Mouse (Mus musculus) heart, embryonic 15.5 days (tissue): ENCODE data around the gene Eefsec. TPM values are rescaled to one million over a fixed set of nuclear protein-coding genes. Genes with fewer than 3 reads are reported as not detected.

Source experiments
- ATAC-seq: fragments of 200-750 bp; cut with Nextera tagmentation; replicated peaks from 2 replicates; pipeline ENCODE4 v1.8.0; 2017; ENCODE audit warnings: low read depth, moderate TSS enrichment; ENCODE audit not compliant: insufficient number of reproducible peaks, insufficient read depth, low FRiP score
- H3K27ac ChIP-seq: fragments of 300-500 bp; sonication (generic); 2 replicates; pipeline ENCODE4 v1.5.1; 2015; ENCODE audit warnings: mild to moderate bottlenecking, inconsistent platforms
- H3K27me3 ChIP-seq: fragments of 300-500 bp; sonication (generic); 2 replicates; pipeline ENCODE4 v1.6.1; 2015; ENCODE audit warnings: inconsistent platforms
- H3K36me3 ChIP-seq: fragments of 300-500 bp; sonication (generic); 2 replicates; pipeline ENCODE4 v1.6.1; 2015; ENCODE audit warnings: mild to moderate bottlenecking, inconsistent platforms
- H3K4me1 ChIP-seq: fragments of 300-500 bp; sonication (generic); replicated peaks from 2 replicates; pipeline ENCODE4 v1.6.1; 2015; ENCODE audit warnings: inconsistent platforms
- H3K4me2 ChIP-seq: fragments of 300-500 bp; sonication (generic); 2 replicates; pipeline ENCODE4 v1.6.1; 2015; ENCODE audit warnings: inconsistent platforms, mild to moderate bottlenecking, moderate library complexity
- H3K4me3 ChIP-seq: fragments of 300-500 bp; sonication (generic); 2 replicates; pipeline ENCODE4 v1.5.1; 2015; ENCODE audit warnings: mild to moderate bottlenecking, inconsistent platforms
- H3K9ac ChIP-seq: fragments of 300-500 bp; sonication (generic); 2 replicates; pipeline ENCODE4 v1.6.1; 2015; ENCODE audit warnings: mild to moderate bottlenecking, inconsistent platforms
- H3K9me3 ChIP-seq: fragments of 300-500 bp; sonication (generic); replicated peaks from 2 replicates; pipeline ENCODE4 v1.6.1; 2016; ENCODE audit warnings: inconsistent platforms
- WGBS: fragments of 180-500 bp; shearing (Covaris S2); methylation state at CpG from one replicate; pipeline ENCODE4 v1.1.7; 2015; ENCODE audit warnings: mixed read lengths; 5-methylcytosine and 5-hydroxymethylcytosine counted together
- polyA plus RNA-seq: library from polyadenylated mRNA; unstranded; fragments of >200 nt; fragmentation: Nextera tagmentation; extraction: Ambion mirVana; gene quantifications from 2 replicates; pipeline ENCODE4 v1.2.1, GENCODE M21; 2015

The Eefsec gene
- 16.4 and 19.6 TPM in 2 replicates for polyA plus RNA-seq

DNA sequence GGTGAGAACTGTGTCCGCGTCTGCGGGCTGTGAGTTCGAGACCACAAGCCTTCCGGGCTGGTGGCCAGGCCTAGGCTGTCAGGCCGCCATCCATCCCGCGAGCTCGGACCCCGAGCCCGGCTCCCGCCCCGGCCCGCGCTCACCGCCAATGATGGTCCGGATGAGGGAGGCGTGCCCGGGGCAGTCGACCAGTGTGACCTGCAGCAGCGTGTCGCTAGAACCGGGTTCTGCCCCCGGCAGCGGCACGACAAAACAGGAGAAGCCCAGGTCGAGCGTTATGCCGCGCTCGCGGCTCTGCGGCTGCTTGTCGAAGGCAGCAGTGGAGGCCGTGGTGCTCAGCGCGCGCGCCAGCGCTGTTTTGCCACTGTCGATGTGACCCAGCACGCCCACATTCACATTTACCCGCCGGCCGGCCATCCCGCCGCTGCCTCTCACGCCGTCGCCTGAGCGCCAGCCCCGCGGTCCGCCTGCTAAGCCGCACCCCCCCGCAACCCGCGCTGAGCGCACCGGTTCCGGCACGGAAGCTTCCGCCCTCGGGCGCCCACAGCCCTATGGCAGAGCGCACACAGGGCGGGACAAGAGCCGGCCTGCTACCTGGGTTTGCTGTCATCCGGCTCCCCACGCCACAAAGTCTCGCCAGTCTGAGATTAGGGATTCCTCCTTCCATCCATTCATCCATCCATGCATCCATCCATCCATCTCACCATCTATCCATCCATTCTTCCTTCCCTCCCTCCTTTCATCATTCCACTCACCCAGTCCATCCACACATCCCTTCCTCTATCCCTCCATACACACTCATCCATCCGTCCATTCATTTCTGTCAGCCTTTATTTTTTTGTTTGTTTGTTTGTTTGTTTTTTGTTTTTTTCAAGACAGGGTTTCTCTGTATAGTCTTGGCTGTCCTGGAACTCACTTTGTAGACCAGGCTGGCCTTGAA is at the start of gene Eefsec:
Gene Eefsec (minus strand): TSS at position 477 of the 940 bp plus-strand sequence.
- H3K9ac ChIP-seq: peak within 1 kb of the TSS; percentile 82
- H3K4me3 ChIP-seq: peak within 1 kb of the TSS; percentile 79
- H3K27ac ChIP-seq: peak within 1 kb of the TSS; percentile 59; the same call in 1 of the 2 replicates
- WGBS: 1% methylated on average over 72 of the region's 72 CpGs
- H3K27me3 ChIP-seq: 0 out of 2 replicates have a peak, but pooled peaks cover 3% of the 10 kb centered on the region
- no peaks in the 10 kb centered on the region for H3K36me3 ChIP-seq
- no peaks in the 10 kb centered on the region for H3K9me3 ChIP-seq
- H3K4me1 ChIP-seq: peaks cover 11% of the 10 kb centered on the region
- peak within 1 kb of the TSS; percentile 86 for H3K4me2 ChIP-seq
- peak; percentile 79 for ATAC-seq

DNA sequence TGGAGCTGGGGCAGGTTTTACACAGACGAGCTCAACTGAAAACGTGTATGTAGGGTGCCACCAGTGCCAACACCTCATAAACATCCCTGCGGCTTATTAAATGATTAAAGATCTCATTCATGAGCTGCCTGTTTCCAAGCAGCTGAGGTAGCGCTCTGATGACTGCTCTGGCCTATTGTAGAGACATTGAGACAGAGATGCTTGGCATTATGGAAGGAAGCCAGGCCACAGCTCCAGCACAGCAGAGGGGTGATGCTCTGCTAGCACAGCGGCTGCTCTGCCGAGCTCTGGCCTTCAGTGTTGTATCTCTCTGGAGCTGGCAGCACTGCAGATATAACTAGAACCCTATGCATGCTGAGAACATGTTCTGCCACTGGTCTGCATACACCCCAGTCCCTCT is 47.4 kb upstream of the Eefsec start:
- Histone ChIP-seq H3K4me1 (no peaks in the 10 kb centered on the region), H3K36me3 (peaks cover 34% of the 10 kb centered on the region), H3K27ac (no peak overlapping the region), H3K9me3 (no peaks in the 10 kb centered on the region), H3K4me3 (no peak overlapping the region), H3K9ac (no peak overlapping the region), H3K27me3 (no peaks in the 10 kb centered on the region), H3K4me2 (no peak overlapping the region)
- ATAC-seq: no peak
- WGBS: 80% methylated on average over 6 of the region's 6 CpGs

DNA sequence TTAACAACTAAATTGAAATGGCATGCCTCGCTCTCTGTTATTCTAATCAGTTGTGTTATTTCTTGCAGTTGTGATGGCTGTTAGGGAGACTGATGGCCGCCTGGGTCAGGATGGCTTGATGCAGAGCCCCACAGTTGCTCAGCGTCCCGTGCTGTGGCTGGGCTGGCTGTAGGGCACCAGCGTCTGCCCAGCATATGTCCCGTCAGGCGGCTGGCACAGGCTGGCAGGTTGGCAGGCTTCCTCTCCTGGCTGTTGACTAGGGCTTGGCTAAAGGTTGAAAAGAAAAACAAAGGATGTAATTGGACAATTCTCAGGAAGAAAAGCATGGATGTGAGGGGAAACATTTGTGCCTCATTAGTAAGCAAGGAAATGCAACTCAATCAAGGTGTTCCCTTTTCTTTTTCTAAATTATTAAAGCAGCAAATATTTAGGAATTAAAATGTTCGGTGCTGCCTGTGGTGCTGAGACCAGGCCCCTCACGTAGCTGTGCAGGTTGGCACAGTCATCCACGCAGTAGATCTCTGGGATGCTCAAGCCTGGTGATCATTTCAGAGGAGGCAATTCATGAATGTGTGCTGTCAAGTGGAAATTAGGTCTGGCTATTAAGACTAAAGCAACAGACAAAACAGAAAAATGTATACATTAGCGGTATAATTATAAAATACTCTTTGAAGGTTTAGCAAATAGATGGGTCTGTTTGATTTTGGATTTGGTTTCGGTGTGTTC is 44.5 kb upstream of the Eefsec start:
- no peak; the same call in 1 of the 2 replicates for ATAC-seq
- Histone ChIP-seq H3K27ac (no peak overlapping the region), H3K4me1 (no peaks in the 10 kb centered on the region), H3K9me3 (no peaks in the 10 kb centered on the region), H3K4me3 (no peak overlapping the region), H3K9ac (no peak overlapping the region), H3K27me3 (no peaks in the 10 kb centered on the region), H3K36me3 (peaks cover 35% of the 10 kb centered on the region), H3K4me2 (no peak overlapping the region)
- WGBS: 88% methylated on average over 12 of the region's 12 CpGs

DNA sequence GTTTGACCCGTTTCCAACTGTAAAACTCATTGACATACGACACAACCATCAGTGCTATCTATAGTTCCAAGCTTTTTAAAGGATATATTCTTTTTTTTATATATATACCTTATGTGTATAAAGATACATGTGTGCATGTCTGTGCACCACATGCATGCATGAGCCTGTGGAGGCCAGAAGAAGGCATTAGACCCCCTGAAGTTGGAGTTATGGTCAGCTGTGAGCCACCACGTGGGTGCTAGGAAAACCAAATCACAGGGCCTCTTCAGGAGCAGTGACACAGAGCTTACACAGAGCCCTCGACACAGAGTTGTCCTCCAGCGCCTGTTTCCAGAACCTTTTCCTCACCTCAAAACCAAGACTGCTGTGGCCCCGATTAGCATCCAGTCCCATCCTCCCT is 43.5 kb upstream of the Eefsec start:
- Histone ChIP-seq H3K9ac (no peak overlapping the region), H3K9me3 (no peaks in the 10 kb centered on the region), H3K4me2 (no peak overlapping the region), H3K27ac (no peak overlapping the region), H3K4me3 (no peak overlapping the region), H3K27me3 (no peaks in the 10 kb centered on the region), H3K36me3 (peaks cover 43% of the 10 kb centered on the region), H3K4me1 (no peaks in the 10 kb centered on the region)
- ATAC-seq: no peak
- 83% methylated on average over 6 of the region's 6 CpGs for WGBS

DNA sequence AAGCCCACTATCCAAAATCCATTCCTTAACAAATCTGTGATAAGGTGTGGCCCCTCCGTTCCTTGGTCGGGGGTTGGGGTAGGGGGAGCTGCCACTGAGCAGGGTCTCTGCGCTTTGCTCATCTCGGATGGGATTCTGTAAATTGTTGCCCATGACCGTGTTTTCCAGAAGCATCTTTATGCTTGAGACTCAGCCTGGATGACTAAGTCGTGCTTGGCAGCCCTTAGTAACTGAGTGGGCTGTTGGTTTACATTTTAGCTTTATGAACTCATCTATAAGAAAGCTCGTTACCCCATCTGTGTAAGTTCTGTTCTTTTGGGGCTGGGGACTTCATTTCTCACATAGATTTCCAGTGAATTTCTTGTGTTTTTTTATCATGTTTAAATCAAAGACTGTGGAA is 42.7 kb upstream of the Eefsec start:
- no peaks in the 10 kb centered on the region for H3K9me3 ChIP-seq
- no peak overlapping the region for H3K9ac ChIP-seq
- no peak overlapping the region for H3K4me3 ChIP-seq
- no peaks in the 10 kb centered on the region for H3K27me3 ChIP-seq
- no peaks in the 10 kb centered on the region for H3K4me1 ChIP-seq
- no peak overlapping the region for H3K4me2 ChIP-seq
- ATAC-seq: no peak
- H3K36me3 ChIP-seq: peaks cover 51% of the 10 kb centered on the region
- WGBS: 83% methylated on average over 7 of the region's 7 CpGs
- no peak overlapping the region for H3K27ac ChIP-seq

DNA sequence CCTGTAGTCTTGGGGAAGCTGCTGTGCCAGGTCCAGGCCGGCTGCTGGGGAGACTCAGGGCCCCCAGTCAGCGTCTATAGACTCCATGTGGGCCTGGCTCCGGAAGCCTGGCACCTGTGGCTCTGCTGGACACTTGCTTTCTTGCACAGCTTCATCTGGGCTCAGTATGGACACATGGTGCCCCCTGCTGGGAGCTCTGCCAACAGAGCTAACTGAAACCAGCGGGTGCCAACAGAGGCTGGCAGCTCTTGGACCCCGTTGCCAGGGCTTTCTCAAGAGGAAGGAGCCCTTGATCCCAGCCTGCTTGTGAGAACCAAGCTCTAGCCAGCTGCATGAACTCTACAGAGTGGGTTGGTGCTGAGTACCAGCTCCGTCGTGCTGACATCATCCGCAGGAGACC is 40.6 kb upstream of the Eefsec start:
- Histone ChIP-seq H3K4me2 (no peak overlapping the region), H3K36me3 (peaks cover 58% of the 10 kb centered on the region; the same call in 1 of the 2 replicates), H3K9ac (no peak overlapping the region), H3K4me3 (no peak overlapping the region), H3K27me3 (no peaks in the 10 kb centered on the region), H3K9me3 (no peaks in the 10 kb centered on the region), H3K4me1 (peaks cover 12% of the 10 kb centered on the region), H3K27ac (no peak overlapping the region)
- 81% methylated on average over 8 of the region's 8 CpGs for WGBS
- ATAC-seq: no peak

DNA sequence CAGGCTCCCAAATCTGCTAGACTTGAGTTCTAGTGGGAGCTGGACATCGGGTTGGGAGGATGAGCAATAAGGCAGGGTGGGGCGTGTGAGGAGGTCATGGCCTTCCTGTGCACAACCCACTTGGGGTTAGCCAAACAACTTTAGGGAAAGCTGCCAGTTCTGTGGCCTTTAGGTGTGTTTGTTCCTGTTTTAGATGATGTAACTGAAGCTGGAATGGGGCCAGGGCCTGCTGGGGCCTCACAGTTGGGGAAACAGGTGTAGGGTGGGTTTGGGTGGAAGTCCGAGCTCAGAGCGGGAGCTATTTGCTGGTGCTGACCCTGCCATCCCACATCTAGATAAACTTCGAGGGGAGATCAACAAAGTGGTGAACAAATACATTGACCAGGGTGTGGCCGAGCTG is 39.0 kb upstream of the Eefsec start:
- Histone ChIP-seq H3K36me3 (peaks cover 69% of the 10 kb centered on the region), H3K4me1 (peaks cover 18% of the 10 kb centered on the region)
- WGBS: 82% methylated on average over 6 of the region's 6 CpGs

DNA sequence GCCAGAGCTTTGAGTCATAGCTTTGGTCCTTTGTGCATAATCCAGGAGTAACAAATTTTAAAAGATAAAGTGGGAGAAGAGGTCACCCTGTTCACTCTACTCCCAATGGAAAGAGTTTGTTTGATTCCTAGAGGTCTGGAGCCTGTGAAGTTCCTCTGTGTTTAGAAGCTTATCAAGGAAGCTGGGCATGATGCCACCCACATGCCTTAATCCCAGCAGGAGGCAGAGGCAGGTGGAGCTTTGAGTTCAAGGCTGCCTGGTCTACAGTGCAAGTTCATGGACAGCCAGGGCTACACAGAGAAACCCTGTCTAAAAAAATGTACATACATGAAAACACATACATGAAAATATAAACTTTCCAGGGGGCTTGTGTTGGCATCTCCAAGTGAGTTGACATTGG is 37.6 kb upstream of the Eefsec start:
- Histone ChIP-seq H3K36me3 (peaks cover 79% of the 10 kb centered on the region), H3K27ac (no peak overlapping the region), H3K9me3 (no peaks in the 10 kb centered on the region), H3K27me3 (no peaks in the 10 kb centered on the region), H3K4me2 (no peak overlapping the region), H3K9ac (no peak overlapping the region), H3K4me3 (no peak overlapping the region), H3K4me1 (peaks cover 22% of the 10 kb centered on the region)
- ATAC-seq: no peak

More for the DNA sequence above, 39.0 kb upstream of the Eefsec start:
- no peak overlapping the region for H3K4me3 ChIP-seq
- H3K9me3 ChIP-seq: no peaks in the 10 kb centered on the region
- H3K27ac ChIP-seq: no peak overlapping the region
- H3K9ac ChIP-seq: no peak overlapping the region
- no peak for ATAC-seq
- no peaks in the 10 kb centered on the region for H3K27me3 ChIP-seq
- H3K4me2 ChIP-seq: no peak overlapping the region

DNA sequence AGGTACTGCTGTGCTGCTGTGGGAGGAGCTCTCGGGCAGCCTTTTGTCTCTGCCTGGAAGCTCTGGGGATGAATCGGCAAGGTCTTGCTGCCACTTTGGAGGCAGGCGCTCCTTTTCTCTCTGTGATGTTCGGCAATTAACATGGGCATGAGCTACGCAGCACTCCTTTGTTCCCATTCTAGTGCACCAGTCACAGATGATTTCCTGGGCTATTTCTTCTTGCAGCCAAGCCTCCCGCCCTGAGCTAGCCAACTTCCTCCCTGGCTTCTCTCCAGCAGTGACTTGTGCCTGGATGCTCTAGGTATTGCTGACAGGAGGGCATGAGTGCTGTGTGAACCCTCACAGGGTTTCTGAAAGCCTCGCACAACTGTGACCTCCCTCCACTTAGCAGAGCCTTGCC is 36.8 kb upstream of the Eefsec start:
- Histone ChIP-seq H3K27me3 (no peaks in the 10 kb centered on the region), H3K4me2 (no peak overlapping the region), H3K27ac (no peak overlapping the region; the same call in 1 of the 2 replicates), H3K9me3 (no peaks in the 10 kb centered on the region), H3K4me1 (peaks cover 22% of the 10 kb centered on the region), H3K9ac (no peak overlapping the region), H3K4me3 (no peak overlapping the region), H3K36me3 (peaks cover 79% of the 10 kb centered on the region)
- ATAC-seq: no peak
- 53% methylated on average over 7 of the region's 7 CpGs for WGBS

DNA sequence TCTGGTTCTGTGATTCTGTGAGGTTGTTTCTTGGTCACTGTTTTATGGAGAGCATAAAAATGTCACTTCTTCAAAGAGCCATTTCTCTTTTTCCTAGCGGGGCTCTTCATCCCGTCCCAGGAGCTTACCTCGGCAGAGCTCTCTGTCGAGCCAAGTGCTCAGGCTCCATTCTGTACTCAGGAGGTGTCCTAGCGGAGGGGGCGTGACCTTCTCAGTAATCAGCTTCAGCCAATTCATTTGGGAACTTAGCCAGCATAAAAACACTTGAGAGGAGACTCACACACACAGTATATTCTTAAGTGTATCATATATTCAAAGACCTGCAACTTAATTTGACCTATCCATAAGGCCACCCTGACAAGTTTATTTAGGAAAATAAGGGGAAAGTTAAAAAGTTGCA is 34.1 kb upstream of the Eefsec start:
- no peaks in the 10 kb centered on the region for H3K9me3 ChIP-seq
- H3K27ac ChIP-seq: no peak overlapping the region
- no peak overlapping the region for H3K9ac ChIP-seq
- no peak for ATAC-seq
- peaks cover 28% of the 10 kb centered on the region for H3K4me1 ChIP-seq
- 50% methylated on average over 6 of the region's 6 CpGs for WGBS
- no peak overlapping the region for H3K4me3 ChIP-seq
- H3K27me3 ChIP-seq: no peaks in the 10 kb centered on the region
- peaks cover 71% of the 10 kb centered on the region for H3K36me3 ChIP-seq
- H3K4me2 ChIP-seq: no peak overlapping the region

DNA sequence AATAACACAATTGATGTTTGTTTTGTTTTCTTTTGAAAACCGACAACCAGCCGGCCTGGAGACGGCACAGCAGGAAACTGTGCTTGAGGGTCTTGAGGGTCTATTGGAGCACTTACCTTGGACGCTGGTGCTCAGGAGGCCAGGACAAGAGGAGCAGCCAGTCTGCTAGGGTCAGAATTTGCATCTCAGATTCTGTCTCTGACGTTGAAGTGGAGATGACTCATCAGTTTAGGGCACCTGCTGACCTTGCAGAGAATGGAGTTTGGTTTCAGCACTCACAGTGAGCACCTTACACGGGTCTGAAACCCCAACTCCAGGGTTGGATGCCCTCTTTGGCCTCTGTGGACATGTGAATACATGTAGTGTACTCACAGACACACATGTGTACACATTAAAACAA is 23.5 kb upstream of the Eefsec start:
- WGBS: 66% methylated on average over 6 of the region's 6 CpGs
- H3K36me3 ChIP-seq: peaks cover 49% of the 10 kb centered on the region
- H3K4me2 ChIP-seq: no peak overlapping the region
- H3K4me3 ChIP-seq: no peak overlapping the region
- no peak for ATAC-seq
- H3K9me3 ChIP-seq: no peaks in the 10 kb centered on the region
- H3K27ac ChIP-seq: no peak overlapping the region
- no peak overlapping the region for H3K9ac ChIP-seq
- no peaks in the 10 kb centered on the region for H3K27me3 ChIP-seq
- H3K4me1 ChIP-seq: peaks cover 20% of the 10 kb centered on the region
